Mouse (Mus musculus): ENCODE measurements around the gene Ets1. TPM values are rescaled to one million over a fixed set of nuclear protein-coding genes. Genes with fewer than 3 reads are reported as not detected.

Gene Ets1
- 13.4 and 18.7 TPM in 2 replicates for polyA plus RNA-seq (2012; ENCODE audit: insufficient read depth, insufficient read length, missing spikeins)

- H3K27ac ChIP-seq (replicated peaks; ENCODE audit: low read depth, low read length): peak within 1 kb of the TSS; percentile 95
- H3K4me3 ChIP-seq (ENCODE audit: insufficient read depth, low read depth, low read length): peak within 1 kb of the TSS; percentile 82
- peaks cover 4% of the 10 kb centered on the region; the same call in 1 of the 2 replicates for H3K4me1 ChIP-seq (ENCODE audit: control insufficient read depth, insufficient read depth, insufficient read length, low read length)
Measured at GRCm38 (mm10) chr9:32635627-32636385, at the start of gene Ets1. TSS of gene Ets1 (plus strand) at chr9:32636221.

GRCm38 (mm10) chr9:32589900-32590299 is 46.1 kb upstream of the Ets1 start:
- Histone ChIP-seq H3K4me3 (ENCODE audit: insufficient read depth, low read depth, low read length) (no peak overlapping the region), H3K4me1 (ENCODE audit: control insufficient read depth, insufficient read depth, insufficient read length, low read length) (peaks cover 19% of the 10 kb centered on the region), H3K27ac (replicated peaks; ENCODE audit: low read depth, low read length) (no peak overlapping the region)

GRCm38 (mm10) chr9:32590571-32590970 is 45.5 kb upstream of the Ets1 start:
- no peak overlapping the region for H3K4me3 ChIP-seq (ENCODE audit: insufficient read depth, low read depth, low read length)
- peaks cover 22% of the 10 kb centered on the region for H3K4me1 ChIP-seq (ENCODE audit: control insufficient read depth, insufficient read depth, insufficient read length, low read length)
- no peak overlapping the region for H3K27ac ChIP-seq (replicated peaks; ENCODE audit: low read depth, low read length)

- Histone ChIP-seq H3K27ac (replicated peaks; ENCODE audit: low read depth, low read length) (peak overlapping the region; percentile 75), H3K4me1 (ENCODE audit: control insufficient read depth, insufficient read depth, insufficient read length, low read length) (peaks cover 24% of the 10 kb centered on the region), H3K4me3 (ENCODE audit: insufficient read depth, low read depth, low read length) (peak overlapping the region; percentile 12; the same call in 1 of the 2 replicates)
Measured at GRCm38 (mm10) chr9:32591732-32592582, 44.1 kb upstream of the Ets1 start.

GRCm38 (mm10) chr9:32592583-32592890 is 43.5 kb upstream of the Ets1 start:
- Histone ChIP-seq H3K4me3 (ENCODE audit: insufficient read depth, low read depth, low read length) (no peak overlapping the region), H3K4me1 (ENCODE audit: control insufficient read depth, insufficient read depth, insufficient read length, low read length) (peaks cover 24% of the 10 kb centered on the region), H3K27ac (replicated peaks; ENCODE audit: low read depth, low read length) (peak overlapping the region; percentile 75)

GRCm38 (mm10) chr9:32593816-32594215 is 42.2 kb upstream of the Ets1 start:
- Histone ChIP-seq H3K27ac (replicated peaks; ENCODE audit: low read depth, low read length) (peak overlapping the region; percentile 42; the same call in 1 of the 2 replicates), H3K4me3 (ENCODE audit: insufficient read depth, low read depth, low read length) (no peak overlapping the region), H3K4me1 (ENCODE audit: control insufficient read depth, insufficient read depth, insufficient read length, low read length) (peaks cover 24% of the 10 kb centered on the region)

GRCm38 (mm10) chr9:32594346-32594745 is 41.7 kb upstream of the Ets1 start:
- H3K4me3 ChIP-seq (ENCODE audit: insufficient read depth, low read depth, low read length): no peak overlapping the region
- H3K4me1 ChIP-seq (ENCODE audit: control insufficient read depth, insufficient read depth, insufficient read length, low read length): peaks cover 24% of the 10 kb centered on the region
- peak overlapping the region; percentile 95 for H3K27ac ChIP-seq (replicated peaks; ENCODE audit: low read depth, low read length)

GRCm38 (mm10) chr9:32595076-32595820 is 40.8 kb upstream of the Ets1 start:
- Histone ChIP-seq H3K4me1 (ENCODE audit: control insufficient read depth, insufficient read depth, insufficient read length, low read length) (peaks cover 24% of the 10 kb centered on the region), H3K27ac (replicated peaks; ENCODE audit: low read depth, low read length) (peak overlapping the region; percentile 99), H3K4me3 (ENCODE audit: insufficient read depth, low read depth, low read length) (no peak overlapping the region)

- Histone ChIP-seq H3K4me1 (ENCODE audit: control insufficient read depth, insufficient read depth, insufficient read length, low read length) (peaks cover 24% of the 10 kb centered on the region), H3K27ac (replicated peaks; ENCODE audit: low read depth, low read length) (no peak overlapping the region; the same call in 1 of the 2 replicates), H3K4me3 (ENCODE audit: insufficient read depth, low read depth, low read length) (no peak overlapping the region)
Measured at GRCm38 (mm10) chr9:32596366-32596765, 39.7 kb upstream of the Ets1 start.

- H3K4me3 ChIP-seq (ENCODE audit: insufficient read depth, low read depth, low read length): no peak overlapping the region
- 0 out of 2 replicates have a peak overlapping the region, but pooled peaks have one; percentile 32 for H3K27ac ChIP-seq (replicated peaks; ENCODE audit: low read depth, low read length)
- no peaks in the 10 kb centered on the region for H3K4me1 ChIP-seq (ENCODE audit: control insufficient read depth, insufficient read depth, insufficient read length, low read length)
Measured at GRCm38 (mm10) chr9:32601953-32602352, 34.1 kb upstream of the Ets1 start.

GRCm38 (mm10) chr9:32603097-32603496 is 32.9 kb upstream of the Ets1 start:
- no peaks in the 10 kb centered on the region for H3K4me1 ChIP-seq (ENCODE audit: control insufficient read depth, insufficient read depth, insufficient read length, low read length)
- H3K4me3 ChIP-seq (ENCODE audit: insufficient read depth, low read depth, low read length): no peak overlapping the region
- H3K27ac ChIP-seq (replicated peaks; ENCODE audit: low read depth, low read length): peak overlapping the region; percentile 35; the same call in 1 of the 2 replicates

- peaks cover 5% of the 10 kb centered on the region for H3K4me1 ChIP-seq (ENCODE audit: control insufficient read depth, insufficient read depth, insufficient read length, low read length)
- H3K27ac ChIP-seq (replicated peaks; ENCODE audit: low read depth, low read length): no peak overlapping the region
- no peak overlapping the region for H3K4me3 ChIP-seq (ENCODE audit: insufficient read depth, low read depth, low read length)
Measured at GRCm38 (mm10) chr9:32607218-32607617, 28.8 kb upstream of the Ets1 start.

- H3K4me3 ChIP-seq (ENCODE audit: insufficient read depth, low read depth, low read length): no peak overlapping the region
- no peak overlapping the region for H3K27ac ChIP-seq (replicated peaks; ENCODE audit: low read depth, low read length)
- peaks cover 16% of the 10 kb centered on the region for H3K4me1 ChIP-seq (ENCODE audit: control insufficient read depth, insufficient read depth, insufficient read length, low read length)
Measured at GRCm38 (mm10) chr9:32608831-32609610, 27.0 kb upstream of the Ets1 start.

GRCm38 (mm10) chr9:32610218-32610617 is 25.8 kb upstream of the Ets1 start:
- Histone ChIP-seq H3K27ac (replicated peaks; ENCODE audit: low read depth, low read length) (no peak overlapping the region), H3K4me3 (ENCODE audit: insufficient read depth, low read depth, low read length) (no peak overlapping the region), H3K4me1 (ENCODE audit: control insufficient read depth, insufficient read depth, insufficient read length, low read length) (peaks cover 16% of the 10 kb centered on the region)

Data from brown adipose tissue, adult 24 weeks (tissue).